Mouse (Mus musculus) neural tube, embryonic 12.5 days (tissue): Measurements from ENCODE around the gene 2010300C02Rik. TPM values are rescaled to one million over a fixed set of nuclear protein-coding genes. Genes with fewer than 3 reads are reported as not detected.
"Not testable (repeated sequence)": the region's sequence is repeated elsewhere in the genome, so short reads cannot be mapped to it uniquely, and the experiment has no call there.

Experiments
- ATAC-seq: fragments of 200-750 bp; cut with Nextera tagmentation; 2 replicates; pipeline ENCODE4 v1.8.0; 2017; ENCODE audit warnings: low read depth, mild to moderate bottlenecking, moderate TSS enrichment, moderate library complexity; ENCODE audit not compliant: low FRiP score
- H3K27ac ChIP-seq: fragments of 300-500 bp; sonication (generic); 2 replicates; pipeline ENCODE4 v1.5.1; 2016
- H3K27me3 ChIP-seq: fragments of 300-500 bp; sonication (generic); replicated peaks from 2 replicates; pipeline ENCODE4 v1.6.1; 2016; ENCODE audit warnings: mild to moderate bottlenecking
- H3K36me3 ChIP-seq: fragments of 300-500 bp; sonication (generic); 2 replicates; pipeline ENCODE4 v1.6.1; 2016; ENCODE audit warnings: mild to moderate bottlenecking
- H3K4me1 ChIP-seq: fragments of 300-500 bp; sonication (generic); 2 replicates; pipeline ENCODE4 v1.6.1; 2016
- H3K4me2 ChIP-seq: fragments of 300-500 bp; sonication (generic); replicated peaks from 2 replicates; pipeline ENCODE4 v1.6.1; 2016; ENCODE audit warnings: mild to moderate bottlenecking
- H3K4me3 ChIP-seq: fragments of 300-500 bp; sonication (generic); 2 replicates; pipeline ENCODE4 v1.5.1; 2016
- H3K9ac ChIP-seq: fragments of 300-500 bp; sonication (generic); 2 replicates; pipeline ENCODE4 v1.6.1; 2016; ENCODE audit warnings: mild to moderate bottlenecking
- H3K9me3 ChIP-seq: fragments of 300-500 bp; sonication (generic); 2 replicates; pipeline ENCODE4 v1.6.1; 2016; ENCODE audit warnings: mild to moderate bottlenecking
- WGBS: fragments of 180-500 bp; shearing (Covaris S2); methylation state at CpG from one replicate; pipeline ENCODE4 v1.1.7; 2016; 5-methylcytosine and 5-hydroxymethylcytosine counted together
- polyA plus RNA-seq: library from polyadenylated mRNA; unstranded; fragments of >200 nt; fragmentation: Nextera tagmentation; extraction: Ambion mirVana; gene quantifications from 2 replicates; pipeline ENCODE4 v1.2.1, GENCODE M21; 2016

Gene 2010300C02Rik
- polyA plus RNA-seq, 1 experiment from 2014 or later: 1.3 TPM

GRCm38 (mm10) chr1:37614130-37614529 lies 105.8 kb downstream of the 2010300C02Rik start:
- Histone ChIP-seq H3K4me1 (peaks cover 9% of the 10 kb centered on the region; the same call in 1 of the 2 replicates), H3K9ac (no peak overlapping the region), H3K36me3 (no peaks in the 10 kb centered on the region), H3K4me3 (no peak overlapping the region), H3K27ac (no peak overlapping the region), H3K27me3 (no peaks in the 10 kb centered on the region), H3K9me3 (no peaks in the 10 kb centered on the region), H3K4me2 (no peak overlapping the region)
- ATAC-seq: no peak
- 72% methylated on average over 15 of the region's 15 CpGs for WGBS

- no peak for ATAC-seq
- peaks cover 9% of the 10 kb centered on the region; the same call in 1 of the 2 replicates for H3K4me1 ChIP-seq
- no peaks in the 10 kb centered on the region for H3K36me3 ChIP-seq
- no peak overlapping the region for H3K27ac ChIP-seq
- H3K4me2 ChIP-seq: no peak overlapping the region
- 83% methylated on average over 6 of the region's 6 CpGs for WGBS
- no peaks in the 10 kb centered on the region for H3K9me3 ChIP-seq
- H3K9ac ChIP-seq: no peak overlapping the region
- no peak overlapping the region for H3K4me3 ChIP-seq
- no peaks in the 10 kb centered on the region for H3K27me3 ChIP-seq
These were observed 108.9 kb downstream of the 2010300C02Rik start for GRCm38 (mm10) chr1:37611032-37611431.

GRCm38 (mm10) chr1:37610242-37610641 lies 109.6 kb downstream of the 2010300C02Rik start:
- no peaks in the 10 kb centered on the region for H3K27me3 ChIP-seq
- no peak overlapping the region for H3K4me2 ChIP-seq
- no peaks in the 10 kb centered on the region for H3K9me3 ChIP-seq
- WGBS: 77% methylated on average over 4 of the region's 4 CpGs
- peaks cover 9% of the 10 kb centered on the region; the same call in 1 of the 2 replicates for H3K4me1 ChIP-seq
- no peaks in the 10 kb centered on the region for H3K36me3 ChIP-seq
- no peak overlapping the region for H3K9ac ChIP-seq
- no peak for ATAC-seq
- H3K4me3 ChIP-seq: no peak overlapping the region
- no peak overlapping the region for H3K27ac ChIP-seq

DNA sequence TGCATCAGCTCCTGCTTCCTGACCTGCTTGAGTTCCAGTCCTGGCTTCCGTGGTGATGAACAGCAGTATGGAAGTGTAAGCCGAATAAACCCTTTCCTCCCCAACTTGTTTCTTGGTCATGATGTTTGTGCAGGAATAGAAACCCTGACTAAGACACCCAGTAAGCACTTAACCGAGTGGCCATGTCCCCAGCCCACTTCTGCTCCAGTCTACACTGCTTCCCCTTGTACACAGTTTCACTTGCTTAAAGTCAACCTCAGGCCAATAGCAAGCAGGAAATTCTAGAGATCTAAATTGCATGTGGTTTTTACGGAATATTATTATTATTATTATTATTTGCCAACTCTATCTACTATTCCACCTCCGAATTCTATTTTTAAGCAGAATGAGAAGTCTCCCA lies 114.2 kb downstream of the 2010300C02Rik start:
- H3K4me1 ChIP-seq, H3K9me3 ChIP-seq, H3K4me2 ChIP-seq, H3K27ac ChIP-seq, ATAC-seq, H3K4me3 ChIP-seq, H3K9ac ChIP-seq, H3K36me3 ChIP-seq, H3K27me3 ChIP-seq: not testable (repeated sequence)
- WGBS: 93% methylated on average over 4 of the region's 5 CpGs

GRCm38 (mm10) chr1:37603206-37603605 lies 116.7 kb downstream of the 2010300C02Rik start:
- no peaks in the 10 kb centered on the region for H3K4me1 ChIP-seq
- no peak overlapping the region for H3K4me3 ChIP-seq
- H3K4me2 ChIP-seq: no peak overlapping the region
- H3K9ac ChIP-seq: no peak overlapping the region
- H3K36me3 ChIP-seq: no peaks in the 10 kb centered on the region
- ATAC-seq: no peak
- 93% methylated on average over 10 of the region's 10 CpGs for WGBS
- H3K27ac ChIP-seq: no peak overlapping the region
- no peaks in the 10 kb centered on the region for H3K9me3 ChIP-seq
- H3K27me3 ChIP-seq: no peaks in the 10 kb centered on the region

DNA sequence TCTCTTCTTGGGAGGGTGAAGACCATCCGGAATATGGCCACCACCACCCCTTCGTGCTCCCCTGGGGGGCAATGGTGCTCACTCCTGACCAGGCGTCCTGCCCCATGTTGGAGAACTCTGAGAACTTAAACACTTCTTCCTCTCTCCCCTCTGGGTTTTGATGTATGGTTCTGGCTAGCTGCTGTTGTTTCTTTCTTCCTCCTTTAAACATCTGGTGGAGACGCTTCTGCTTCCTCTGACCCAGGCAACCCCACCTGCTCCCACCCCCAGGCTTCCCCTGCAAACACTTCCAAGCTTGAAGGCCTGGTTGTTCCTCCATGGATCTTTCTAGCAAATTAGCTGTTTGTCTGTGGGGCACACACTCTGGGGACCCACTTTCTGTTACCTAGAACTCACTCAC lies 117.6 kb downstream of the 2010300C02Rik start:
- Histone ChIP-seq H3K4me2 (no peak overlapping the region), H3K27me3 (no peaks in the 10 kb centered on the region), H3K9me3 (no peaks in the 10 kb centered on the region), H3K36me3 (no peaks in the 10 kb centered on the region), H3K4me3 (no peak overlapping the region), H3K27ac (no peak overlapping the region), H3K4me1 (no peaks in the 10 kb centered on the region), H3K9ac (no peak overlapping the region)
- 87% methylated on average over 4 of the region's 4 CpGs for WGBS
- ATAC-seq: no peak

DNA sequence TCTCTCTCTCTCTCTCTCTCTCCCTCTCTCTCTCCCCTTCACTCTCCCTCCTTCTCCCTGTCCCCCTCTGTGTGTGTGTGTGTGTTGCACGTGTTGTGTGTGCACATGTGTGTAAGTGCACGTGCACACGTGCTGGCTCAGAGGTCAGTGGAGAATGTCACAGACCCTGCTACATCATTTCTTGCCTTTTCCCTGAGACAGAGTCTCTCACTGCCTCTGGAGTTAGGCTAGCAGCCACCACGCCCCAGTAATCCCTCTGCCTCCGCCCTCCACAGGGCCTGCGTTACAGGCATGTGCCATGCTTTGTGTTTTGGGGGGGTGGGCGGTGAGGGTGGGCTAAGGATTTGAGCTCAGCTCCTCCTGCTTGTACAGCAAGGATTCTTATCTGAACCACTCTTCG lies 118.4 kb downstream of the 2010300C02Rik start:
- Histone ChIP-seq H3K4me2 (no peak overlapping the region), H3K9ac (no peak overlapping the region), H3K4me3 (no peak overlapping the region), H3K27ac (no peak overlapping the region), H3K9me3 (no peaks in the 10 kb centered on the region), H3K36me3 (no peaks in the 10 kb centered on the region), H3K27me3 (no peaks in the 10 kb centered on the region), H3K4me1 (no peaks in the 10 kb centered on the region)
- 92% methylated on average over 8 of the region's 8 CpGs for WGBS
- no peak for ATAC-seq

- Histone ChIP-seq H3K36me3 (no peaks in the 10 kb centered on the region), H3K4me1 (no peaks in the 10 kb centered on the region), H3K9ac (no peak overlapping the region), H3K27me3 (no peaks in the 10 kb centered on the region), H3K27ac (no peak overlapping the region), H3K4me2 (no peak overlapping the region), H3K4me3 (no peak overlapping the region), H3K9me3 (no peaks in the 10 kb centered on the region)
- no peak for ATAC-seq
- 82% methylated on average over 9 of the region's 9 CpGs for WGBS
These were observed 119.2 kb downstream of the 2010300C02Rik start for GRCm38 (mm10) chr1:37600640-37601175.

DNA sequence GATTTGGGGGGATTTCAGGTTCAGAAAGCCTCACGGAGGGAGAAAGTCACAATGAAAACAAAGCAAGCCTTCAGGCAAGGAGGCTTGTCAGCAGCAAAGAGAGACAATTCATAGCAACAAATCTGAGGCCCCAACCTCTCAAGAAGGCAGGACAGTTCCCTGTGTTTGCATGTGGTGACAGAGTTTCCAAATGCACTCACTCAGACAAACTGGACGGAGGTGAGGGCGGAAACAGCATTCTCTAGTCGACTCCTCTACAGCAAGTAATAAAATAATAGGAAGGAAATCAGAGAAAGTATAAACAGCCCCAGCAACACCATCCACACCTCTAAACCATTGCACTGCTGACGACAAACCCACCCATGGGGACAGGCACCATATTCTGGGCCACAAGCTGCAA lies 120.9 kb downstream of the 2010300C02Rik start:
- no peak for ATAC-seq
- no peaks in the 10 kb centered on the region for H3K36me3 ChIP-seq
- H3K4me3 ChIP-seq: no peak overlapping the region
- H3K9me3 ChIP-seq: no peaks in the 10 kb centered on the region
- H3K4me1 ChIP-seq: no peaks in the 10 kb centered on the region
- H3K9ac ChIP-seq: no peak overlapping the region
- H3K27me3 ChIP-seq: no peaks in the 10 kb centered on the region
- no peak overlapping the region for H3K27ac ChIP-seq
- no peak overlapping the region for H3K4me2 ChIP-seq
- WGBS: 84% methylated on average over 5 of the region's 5 CpGs

DNA sequence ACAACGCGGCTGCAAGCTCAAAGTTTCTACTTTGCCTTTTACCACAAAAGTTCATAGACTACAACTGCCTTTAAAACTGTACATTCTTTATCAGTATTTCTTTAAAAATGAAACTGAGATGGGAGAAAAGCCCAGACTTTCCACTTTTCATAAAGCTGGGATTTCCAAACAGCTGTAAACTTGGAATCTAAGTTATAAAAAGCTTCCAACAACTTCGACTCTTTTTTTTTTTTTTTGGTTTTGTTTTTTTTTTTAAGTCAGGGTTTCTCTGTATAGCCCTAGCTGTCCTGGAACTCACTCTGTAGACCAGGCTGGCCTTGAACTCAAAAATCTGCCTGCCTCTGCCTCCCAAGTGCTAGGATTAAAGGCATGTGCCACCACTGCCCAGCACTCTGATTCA lies 125.1 kb downstream of the 2010300C02Rik start:
- not testable (repeated sequence) for H3K4me3 ChIP-seq, H3K36me3 ChIP-seq, H3K27me3 ChIP-seq, ATAC-seq, H3K9ac ChIP-seq, H3K27ac ChIP-seq, H3K4me1 ChIP-seq, H3K9me3 ChIP-seq, H3K4me2 ChIP-seq
- WGBS: 87% methylated on average over 3 of the region's 3 CpGs

DNA sequence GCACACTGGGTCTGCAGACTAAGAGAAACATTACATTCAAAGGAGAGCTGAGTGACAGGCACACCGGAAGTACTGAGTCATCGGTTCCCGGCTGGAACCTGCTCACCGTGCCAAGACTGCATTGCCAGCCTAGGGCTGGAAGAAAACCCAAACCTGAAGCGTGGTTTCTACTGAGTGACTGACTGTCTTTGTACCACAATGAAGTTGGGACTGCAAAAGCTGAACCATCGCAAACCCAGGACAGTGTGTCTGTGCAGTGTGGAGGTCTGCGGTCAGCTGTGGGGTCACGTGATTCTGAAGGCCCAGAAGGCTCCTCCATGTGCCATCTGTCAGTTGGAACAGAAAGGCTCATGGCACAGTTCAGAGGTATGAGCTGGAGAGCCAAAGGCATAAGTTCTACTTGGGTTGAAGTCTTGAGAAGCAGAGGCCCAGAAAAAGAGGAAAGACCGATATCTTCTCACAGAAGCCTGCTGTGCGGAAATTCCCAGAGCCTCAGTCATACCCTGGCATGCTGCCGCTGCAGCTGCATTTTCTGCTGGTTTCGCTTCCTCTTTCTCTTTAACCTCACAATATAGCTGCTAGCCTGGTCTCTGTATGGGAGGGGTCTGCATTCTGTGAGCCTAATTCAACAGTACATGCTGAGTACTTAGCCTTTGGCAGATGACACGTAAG lies 133.9 kb downstream of the 2010300C02Rik start:
- Histone ChIP-seq H3K9me3 (no peaks in the 10 kb centered on the region), H3K27ac (no peak overlapping the region), H3K27me3 (no peaks in the 10 kb centered on the region), H3K9ac (no peak overlapping the region), H3K4me1 (no peaks in the 10 kb centered on the region), H3K36me3 (no peaks in the 10 kb centered on the region), H3K4me3 (no peak overlapping the region), H3K4me2 (no peak overlapping the region)
- ATAC-seq: no peak
- 88% methylated on average over 13 of the region's 13 CpGs for WGBS

GRCm38 (mm10) chr1:37583795-37584464 lies 136.0 kb downstream of the 2010300C02Rik start:
- no peaks in the 10 kb centered on the region for H3K9me3 ChIP-seq
- no peak for ATAC-seq
- no peak overlapping the region for H3K4me3 ChIP-seq
- no peaks in the 10 kb centered on the region for H3K27me3 ChIP-seq
- no peaks in the 10 kb centered on the region for H3K36me3 ChIP-seq
- no peak overlapping the region for H3K27ac ChIP-seq
- H3K4me2 ChIP-seq: no peak overlapping the region
- 79% methylated on average over 9 of the region's 9 CpGs for WGBS
- no peak overlapping the region for H3K9ac ChIP-seq
- H3K4me1 ChIP-seq: no peaks in the 10 kb centered on the region

DNA sequence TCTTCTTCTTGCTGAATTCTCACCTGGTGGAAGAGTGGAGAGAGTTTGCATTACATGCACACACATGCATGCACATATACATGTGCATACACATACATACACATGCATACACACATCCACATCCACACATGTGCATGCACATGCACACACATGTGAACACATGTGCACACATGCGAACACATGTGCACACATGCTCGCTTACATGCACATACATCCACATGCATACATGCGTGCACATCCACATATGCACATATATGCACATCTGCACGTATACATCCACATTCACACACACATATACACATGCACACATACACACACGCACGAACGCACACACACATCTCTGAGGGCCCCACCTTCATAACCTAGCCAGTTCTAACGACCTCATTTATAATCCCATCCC lies 136.7 kb downstream of the 2010300C02Rik start:
- Histone ChIP-seq H3K27ac (no peak overlapping the region), H3K4me1 (no peaks in the 10 kb centered on the region), H3K4me3 (no peak overlapping the region), H3K36me3 (no peaks in the 10 kb centered on the region), H3K4me2 (no peak overlapping the region), H3K27me3 (no peaks in the 10 kb centered on the region), H3K9ac (no peak overlapping the region), H3K9me3 (no peaks in the 10 kb centered on the region)
- ATAC-seq: no peak
- 90% methylated on average over 8 of the region's 8 CpGs for WGBS
